Mouse (Mus musculus): ENCODE results near the gene Ociad2.
"Not testable (repeated sequence)": the region's sequence is repeated elsewhere in the genome, so short reads cannot be mapped to it uniquely, and the experiment has no call there.

The Ociad2 gene

DNA sequence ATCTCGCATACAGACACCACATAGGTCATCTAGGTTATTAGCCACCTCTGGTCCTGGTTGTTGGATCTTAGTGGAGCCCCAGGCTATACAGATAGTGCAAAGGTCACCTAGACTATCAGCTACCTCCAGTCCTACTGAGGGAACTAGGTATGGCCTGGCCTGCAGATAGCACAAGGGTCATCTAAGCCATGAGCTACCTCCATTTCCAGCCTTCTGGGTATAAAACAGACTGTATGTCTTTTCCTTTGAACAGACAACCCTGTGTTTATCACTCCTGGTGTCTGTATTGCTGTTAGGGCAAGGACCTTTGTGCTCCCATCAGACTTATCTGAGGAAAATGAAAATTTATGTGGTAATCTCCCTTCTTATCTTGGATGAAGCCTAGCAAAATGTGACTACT is 11.0 kb upstream of the Ociad2 start:
- DNase-seq, result no peak

DNA sequence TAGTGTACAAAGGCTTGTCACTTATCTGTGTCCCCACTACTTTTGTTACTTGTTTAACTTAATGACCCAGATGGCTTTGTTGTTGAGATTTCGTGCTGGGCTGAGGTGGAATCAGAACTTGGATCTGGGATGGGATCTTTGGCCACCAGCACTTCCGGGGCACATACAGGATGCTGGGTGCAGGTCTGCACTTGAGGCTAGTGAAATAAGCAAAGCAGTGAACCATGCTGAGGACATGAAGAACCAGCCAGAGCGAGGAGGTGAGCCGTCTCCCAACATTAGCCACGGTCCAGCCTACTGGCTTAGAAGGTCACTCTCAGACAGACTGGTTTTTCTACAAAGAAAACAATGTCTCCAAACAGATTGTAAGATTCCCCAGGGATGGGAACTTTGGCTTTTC is 8.7 kb upstream of the Ociad2 start:
- no peak for DNase-seq

DNA sequence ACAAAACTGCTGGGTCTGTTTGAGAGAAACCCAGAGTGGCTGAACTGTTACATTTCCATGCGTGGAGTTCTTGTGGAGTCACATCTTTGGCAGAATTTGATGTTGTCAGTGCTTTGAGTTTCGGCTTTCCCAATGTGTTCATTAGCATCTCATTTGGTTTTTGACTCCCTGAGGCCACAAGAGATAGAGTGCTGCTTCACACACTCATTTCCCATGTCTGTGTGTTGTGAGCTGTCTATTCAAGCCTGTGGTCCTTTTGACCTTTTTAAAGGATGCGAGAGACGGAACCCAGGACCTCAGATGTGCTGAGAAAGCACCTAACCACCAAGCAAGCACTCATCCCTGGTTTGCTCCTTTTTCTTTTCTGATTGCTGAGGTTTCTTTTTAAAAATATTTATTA is 4.4 kb upstream of the Ociad2 start:
- DNase-seq, result no peak

DNA sequence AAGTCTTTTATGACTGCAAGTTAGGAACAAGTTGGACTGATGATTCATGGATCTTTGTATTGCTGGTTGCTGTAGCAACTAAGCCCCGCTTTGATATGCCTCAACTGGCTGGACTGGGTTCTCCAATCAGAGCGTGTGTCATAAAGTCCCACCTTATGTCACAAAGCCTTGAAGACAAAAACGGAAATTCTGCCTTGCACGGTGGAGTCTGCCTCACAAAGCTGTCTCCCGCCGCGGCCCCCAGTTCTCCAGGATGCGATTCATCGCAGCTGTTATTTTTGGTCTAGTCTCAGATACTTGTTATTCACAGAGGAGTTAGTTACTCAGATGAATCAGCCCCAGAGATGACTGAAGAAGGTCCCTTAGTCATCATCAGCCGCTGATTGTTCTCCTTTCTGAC is 3.5 kb upstream of the Ociad2 start:
- peak; percentile 32 to 36 for DNase-seq

DNA sequence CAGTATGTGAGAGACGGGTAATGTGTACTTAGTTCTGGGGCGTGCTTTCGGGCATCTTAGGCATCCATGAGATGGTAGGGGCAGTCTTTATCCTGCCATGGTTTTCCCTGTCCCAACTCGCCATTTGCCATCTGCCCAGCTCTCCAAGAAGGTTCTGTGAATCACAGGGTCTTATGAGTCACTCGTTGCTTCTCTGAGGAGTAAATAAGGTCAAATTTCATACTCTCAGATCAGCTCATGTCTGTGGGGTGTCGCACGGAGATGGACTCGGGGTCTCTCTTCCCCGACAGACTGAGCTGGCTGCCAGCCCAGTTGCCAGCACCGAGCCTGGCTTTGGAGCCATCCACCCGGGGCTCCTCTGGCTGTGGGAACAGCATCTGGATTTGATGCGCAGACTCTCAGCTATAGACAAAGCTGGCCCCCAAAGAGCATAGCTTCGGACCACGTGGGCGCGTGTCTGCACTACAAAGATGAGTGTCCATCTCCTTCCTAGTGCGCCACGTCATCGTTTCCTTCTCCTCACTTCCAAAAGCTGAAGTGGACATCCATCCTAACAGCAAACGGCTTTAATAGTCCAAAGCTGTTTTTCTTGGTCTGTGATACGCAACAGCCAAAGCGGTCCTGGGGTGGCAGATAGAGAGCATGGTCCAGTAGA is 2.0 kb upstream of the Ociad2 start:
- DNase-seq, result peak; percentile 18 to 28

DNA sequence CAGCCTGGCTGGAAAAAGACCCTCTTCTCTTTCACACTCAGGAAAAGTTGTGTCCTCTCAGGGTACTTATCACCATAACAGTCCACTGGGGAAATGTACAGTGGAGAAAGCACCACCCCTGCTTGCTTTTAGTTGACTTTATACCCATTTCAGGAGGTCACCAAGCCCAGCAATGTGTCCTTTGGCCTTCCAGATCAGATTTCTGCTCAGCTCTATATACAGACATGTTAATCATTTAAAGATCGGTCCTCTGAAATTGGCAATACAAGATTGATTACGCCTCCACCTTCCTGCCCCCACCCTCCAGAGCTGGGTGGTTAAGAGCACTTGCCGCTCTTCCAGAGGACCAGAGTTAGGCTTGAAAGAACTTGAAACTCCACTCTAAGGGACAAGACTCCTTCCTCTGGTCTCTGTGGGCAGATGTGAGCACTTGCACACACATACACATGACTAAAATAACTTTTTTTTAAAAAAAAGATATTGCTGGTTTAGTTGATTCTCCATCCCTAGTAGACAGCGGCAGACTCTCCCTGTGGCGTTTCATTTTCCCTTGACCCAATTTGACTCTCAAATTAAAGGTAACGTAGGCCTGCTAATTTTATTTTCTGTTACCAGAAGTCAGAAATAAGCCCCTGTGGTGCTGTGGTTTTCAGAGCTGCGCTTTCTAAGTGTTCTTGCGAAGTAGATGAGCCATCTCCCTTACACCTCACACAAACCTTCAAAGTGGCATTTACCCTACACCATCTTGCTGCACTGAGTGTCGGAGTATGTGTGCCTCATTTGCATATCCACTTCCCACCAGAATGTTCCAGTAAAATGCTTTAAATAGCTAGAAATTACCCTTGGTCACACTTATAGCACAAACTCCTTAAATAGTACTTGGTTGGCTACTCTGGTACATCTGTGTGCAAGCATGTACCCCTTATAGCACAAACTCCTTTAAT is 777 bp downstream of the Ociad2 start:
- DNase-seq, result no peak

DNA sequence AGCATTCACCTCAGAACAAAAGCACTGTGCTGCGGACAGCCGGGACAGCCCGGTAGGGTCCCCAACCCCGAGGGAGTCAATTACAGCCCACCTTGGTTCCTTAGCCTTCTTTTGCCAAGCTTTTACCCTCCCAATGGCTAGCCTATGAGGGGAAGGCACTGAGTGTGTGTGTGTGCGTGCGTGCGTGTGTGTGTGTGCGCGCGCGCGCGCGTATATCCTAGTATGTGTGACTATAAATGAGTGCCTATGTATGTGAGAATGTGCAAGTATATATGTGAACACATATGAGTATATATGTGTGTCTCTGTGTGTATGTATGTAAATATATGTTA is 2.0 kb downstream of the Ociad2 start:
- DNase-seq, result peak in 1 of 2 experiments; percentile 16

DNA sequence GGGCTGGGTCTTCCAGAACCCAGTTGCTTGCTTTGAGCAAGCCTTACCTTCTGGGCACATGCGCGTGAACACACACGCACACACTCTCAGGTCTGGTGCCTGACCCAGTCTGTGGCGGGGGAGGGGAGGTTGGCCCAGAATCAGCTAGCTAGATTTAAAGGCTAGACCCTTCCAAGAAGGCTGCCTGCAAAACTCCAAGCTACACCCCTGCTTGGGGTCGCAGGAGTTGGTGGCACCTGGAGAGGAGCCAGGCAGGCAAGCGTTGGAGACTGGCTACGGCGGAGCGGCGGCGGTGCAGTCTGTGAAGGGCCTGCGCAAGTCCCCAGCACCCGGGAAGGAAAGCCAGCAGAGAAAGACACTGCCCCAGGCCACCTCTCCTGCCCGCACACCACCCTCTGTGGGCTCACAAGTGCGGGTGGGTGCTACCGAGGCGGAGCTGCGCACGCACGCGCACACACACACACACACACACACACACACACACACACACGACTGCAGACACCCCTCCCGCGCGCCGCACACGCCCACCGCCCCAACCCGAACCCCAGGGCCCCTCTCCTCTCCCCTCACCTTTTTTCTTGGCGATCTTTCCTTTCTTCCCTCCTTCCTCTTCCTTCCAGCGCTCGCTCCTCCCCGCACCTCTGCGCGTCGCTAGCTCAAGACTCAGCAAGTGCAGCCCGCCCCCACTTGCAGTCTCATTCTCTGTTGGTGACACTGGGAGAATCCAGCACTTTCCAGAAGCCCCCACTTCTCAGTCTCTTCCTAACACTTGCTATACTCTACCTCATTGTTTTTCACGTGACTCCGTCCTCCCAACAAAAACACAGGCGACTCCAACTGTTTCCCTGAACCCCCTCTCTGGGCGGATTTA is 2.6 kb downstream of the Ociad2 start:
- DNase-seq, result peak; percentile 76

DNA sequence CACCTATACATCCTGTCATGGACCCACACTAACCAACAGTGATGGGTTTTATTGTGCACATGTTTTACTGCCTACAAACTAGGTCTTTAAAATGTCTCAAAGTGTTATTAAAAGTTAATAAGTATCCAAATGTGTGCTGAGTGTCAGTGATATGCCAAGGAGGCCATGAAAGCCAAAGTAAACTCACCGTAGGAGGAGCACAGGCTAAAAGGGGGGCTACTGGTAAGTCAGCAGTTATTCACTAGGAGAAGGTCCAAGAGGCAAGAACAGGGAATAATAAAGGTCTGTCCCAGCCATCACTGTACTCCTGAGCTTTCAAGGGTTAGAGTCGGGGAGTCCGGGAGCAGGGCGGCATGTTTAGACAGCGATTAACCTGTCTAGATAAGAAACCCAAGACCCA is 4.4 kb downstream of the Ociad2 start:
- DNase-seq, result no peak

DNA sequence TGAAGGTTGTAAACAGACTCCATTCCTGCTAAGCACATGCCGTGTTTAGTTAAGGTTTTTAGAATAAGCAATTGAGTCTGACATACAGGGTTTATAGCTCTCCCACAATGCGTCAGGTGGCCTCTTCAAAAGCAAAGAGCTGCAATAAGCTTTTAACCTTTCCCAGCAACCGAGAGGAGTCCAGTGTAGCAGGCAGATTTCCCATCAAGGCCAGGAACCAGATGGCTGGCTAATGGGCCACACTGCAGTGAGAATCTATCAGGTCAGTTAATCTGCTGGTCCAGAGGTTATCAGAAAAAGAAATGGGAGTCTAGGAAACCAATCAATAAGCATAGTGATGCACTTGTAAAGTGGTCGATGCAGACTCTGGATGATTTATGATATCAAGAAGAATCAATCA is 9.8 kb downstream of the Ociad2 start:
- DNase-seq, result no peak

DNA sequence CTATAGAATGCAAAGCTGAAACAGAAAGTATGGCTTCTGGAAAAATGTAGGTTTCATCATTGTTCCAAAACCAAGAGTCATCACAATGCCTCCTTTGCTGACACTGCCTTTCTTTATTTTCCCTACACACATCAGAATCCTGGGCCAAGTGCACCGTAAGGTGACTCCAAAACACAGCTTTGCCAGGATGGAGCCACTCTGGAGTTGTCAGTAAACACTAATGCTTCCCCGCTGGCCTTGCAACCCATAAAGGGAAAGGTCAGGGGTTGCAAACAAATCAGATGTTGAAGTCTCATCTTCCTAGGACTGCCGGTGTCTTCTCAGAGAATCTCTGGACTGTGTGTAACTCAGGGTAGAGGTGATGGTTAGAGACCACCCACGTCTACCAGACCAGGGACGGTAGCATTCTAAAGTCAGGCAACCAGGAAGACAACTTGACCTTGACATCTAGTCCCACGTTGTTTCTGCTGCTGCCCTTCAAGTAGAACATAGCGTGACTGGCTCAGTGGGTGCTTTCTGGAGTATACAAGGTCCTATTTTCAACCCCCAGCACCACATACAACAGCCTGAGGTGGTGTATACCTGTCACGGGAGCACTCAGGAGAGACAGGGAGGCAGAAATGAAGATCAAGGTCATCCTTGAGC is 16.2 kb downstream of the Ociad2 start:
- no peak for DNase-seq

DNA sequence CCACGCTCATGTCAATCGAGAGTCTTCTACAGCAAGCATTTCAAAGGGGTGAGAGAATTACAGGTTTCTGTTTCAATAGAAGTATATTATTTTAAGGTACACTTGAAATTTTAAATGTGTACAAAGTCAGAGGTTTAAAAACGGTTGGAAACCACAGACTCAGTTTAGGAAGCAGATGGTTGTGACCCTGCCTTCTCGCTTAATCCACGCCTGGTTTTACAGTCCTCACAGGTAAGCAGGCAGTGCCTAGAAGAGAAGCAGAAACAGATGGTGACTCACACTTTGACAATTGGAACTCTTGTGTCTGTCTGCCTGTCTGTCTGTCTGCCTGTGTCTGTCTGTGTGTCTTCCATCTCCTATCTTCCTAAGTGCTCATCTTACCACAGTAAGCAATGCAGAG is 17.2 kb downstream of the Ociad2 start:
- DNase-seq, result no peak

DNA sequence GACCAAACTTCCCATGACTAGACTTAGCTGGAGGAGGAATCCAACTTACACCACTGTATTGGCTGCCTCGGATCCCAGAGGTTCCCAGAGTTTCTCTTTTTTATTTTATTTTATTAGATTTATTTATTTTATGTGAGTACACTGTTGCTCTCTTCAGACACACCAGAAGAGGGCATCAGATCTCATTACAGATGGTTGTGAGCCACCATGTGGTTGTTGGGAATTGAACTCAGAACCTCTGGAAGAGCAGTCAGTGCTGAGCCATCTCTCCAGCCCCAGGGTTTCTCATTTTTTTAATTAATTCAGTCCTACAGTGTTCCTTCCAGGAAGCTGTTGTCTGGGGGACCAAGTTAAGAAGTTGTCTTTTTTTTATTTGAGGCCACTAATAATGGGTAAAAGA is 18.1 kb downstream of the Ociad2 start:
- not testable (repeated sequence) for DNase-seq

DNA sequence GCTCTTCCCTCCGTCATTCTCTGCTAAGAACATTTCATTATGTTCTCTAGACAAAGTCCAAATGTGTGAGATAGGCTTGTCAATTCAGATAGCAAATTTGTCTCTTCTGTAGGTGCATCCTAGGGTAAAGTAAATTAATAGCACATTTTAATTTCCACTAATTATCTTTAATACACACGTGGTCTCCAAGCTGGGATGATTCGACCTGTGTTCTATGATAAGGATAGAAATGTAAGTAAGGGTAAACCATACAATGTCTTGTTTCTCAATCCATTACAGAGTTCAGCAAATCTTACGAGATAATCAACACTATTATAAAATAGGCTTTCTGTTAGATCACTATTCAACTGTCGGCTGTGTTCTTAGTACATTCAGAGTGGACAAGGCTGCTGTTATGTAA is 21.5 kb downstream of the Ociad2 start:
- no peak for DNase-seq

DNA sequence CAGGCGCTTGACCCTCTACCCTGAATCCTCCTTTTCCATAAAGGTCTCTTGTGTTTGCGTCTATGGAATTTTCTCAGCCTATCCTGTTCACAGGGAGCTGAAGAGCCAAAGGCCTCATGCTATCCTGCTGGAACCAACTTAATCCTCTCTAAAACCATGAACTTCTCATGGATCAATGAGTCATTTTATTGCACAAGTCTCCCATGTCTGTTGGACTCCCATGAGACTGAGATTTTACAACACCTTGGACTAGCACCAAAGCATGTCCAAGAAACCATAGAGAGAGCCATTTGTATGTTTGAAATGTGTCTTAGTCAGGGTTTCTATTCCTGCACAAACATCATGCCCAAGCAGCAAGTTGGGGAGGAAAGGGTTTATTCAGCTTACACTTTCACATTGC is 26.2 kb downstream of the Ociad2 start:
- no peak for DNase-seq

DNA sequence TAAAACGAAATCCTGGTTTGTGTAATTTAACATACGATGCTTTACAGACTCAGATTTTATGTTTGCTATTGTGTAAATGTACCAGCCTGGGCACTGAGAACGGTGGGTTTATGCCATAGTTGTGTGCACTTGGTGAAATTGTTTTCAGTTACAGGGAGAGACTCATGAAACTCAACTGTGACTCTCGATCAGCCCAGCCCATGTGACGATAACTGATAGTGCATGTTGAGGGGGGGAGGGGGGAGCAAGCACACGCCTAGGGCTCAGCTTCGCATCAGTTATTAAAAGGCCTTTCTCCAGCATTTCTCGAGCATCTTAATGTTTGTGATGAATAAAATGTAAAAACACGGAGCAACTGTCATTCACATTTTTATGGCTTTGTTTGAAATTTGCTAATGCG is 27.2 kb downstream of the Ociad2 start:
- no peak for DNase-seq

DNA sequence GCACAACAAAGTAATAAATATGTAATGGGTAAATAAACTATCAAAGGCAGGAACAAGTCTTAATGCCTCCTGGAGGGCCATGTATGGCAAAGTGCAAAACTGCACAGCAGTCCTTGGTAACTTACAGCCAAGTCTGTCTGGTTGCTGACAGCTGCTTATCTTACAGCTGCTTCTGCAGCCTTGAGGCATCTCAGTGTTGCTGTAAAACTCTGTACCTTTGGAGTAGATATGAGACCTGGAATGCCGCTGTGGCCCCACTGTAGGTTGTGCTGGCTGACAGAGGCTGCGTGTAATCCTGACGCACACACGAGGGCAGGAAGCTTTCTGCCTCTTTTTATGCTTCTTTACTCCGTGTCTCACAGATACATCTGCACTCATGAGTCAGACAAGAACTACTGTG is 29.4 kb downstream of the Ociad2 start:
- no peak for DNase-seq

DNA sequence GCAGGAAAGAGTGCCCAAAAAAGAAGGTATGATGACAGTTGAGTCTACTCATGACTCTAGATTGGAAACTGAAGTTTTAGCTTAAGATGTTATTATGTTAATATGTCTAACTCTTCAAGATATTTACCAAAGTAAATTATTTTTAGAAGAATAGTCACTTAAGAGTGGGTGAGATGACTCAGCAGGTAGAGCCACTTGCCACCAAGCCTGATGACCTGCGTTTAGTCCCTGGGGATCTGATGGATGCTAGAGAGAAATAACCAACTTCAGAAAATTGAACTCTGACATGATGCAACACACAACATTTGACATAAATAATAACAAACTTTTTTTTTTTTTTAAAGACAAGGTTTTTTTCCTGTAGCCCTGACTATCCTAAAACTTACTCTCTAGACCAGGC is 30.4 kb downstream of the Ociad2 start:
- DNase-seq, result no peak

DNA sequence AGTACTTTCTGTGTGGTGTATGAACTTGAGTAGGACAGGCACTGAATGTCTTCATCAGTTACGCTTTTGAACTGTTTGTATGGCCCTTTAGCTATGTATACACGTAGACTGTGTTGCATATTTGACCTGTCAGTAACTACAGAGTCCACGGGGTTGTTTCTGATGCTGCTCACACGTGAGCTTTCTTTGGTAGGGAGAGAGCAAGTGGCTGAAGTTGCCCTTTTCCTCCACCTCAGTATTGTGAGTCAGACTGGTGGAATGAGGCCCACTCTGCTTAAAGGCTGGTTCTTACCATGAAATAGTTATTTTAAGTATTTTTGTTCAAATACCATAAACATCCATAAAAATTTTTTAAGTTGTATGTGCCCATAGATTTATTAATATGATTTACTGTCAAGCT is 31.3 kb downstream of the Ociad2 start:
- no peak for DNase-seq

DNA sequence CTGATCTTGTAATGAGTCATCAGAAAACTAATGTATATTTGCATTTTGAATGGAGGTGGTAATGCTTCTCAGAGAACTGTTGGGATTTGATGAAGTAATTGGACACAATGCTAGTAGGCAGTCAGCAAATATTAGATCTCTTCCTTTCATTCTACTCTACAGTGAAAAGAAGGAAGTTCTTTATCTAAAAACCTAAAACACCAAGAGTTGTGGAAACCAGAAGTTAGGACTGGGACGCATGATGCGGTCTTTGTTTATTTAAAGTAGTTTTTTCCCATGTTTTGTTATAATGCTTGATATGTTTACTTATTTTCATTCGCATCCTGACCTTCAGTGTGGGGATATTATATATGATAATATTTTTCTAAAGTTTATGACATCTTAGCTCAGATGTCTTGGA is 33.5 kb downstream of the Ociad2 start:
- no peak for DNase-seq

DNA sequence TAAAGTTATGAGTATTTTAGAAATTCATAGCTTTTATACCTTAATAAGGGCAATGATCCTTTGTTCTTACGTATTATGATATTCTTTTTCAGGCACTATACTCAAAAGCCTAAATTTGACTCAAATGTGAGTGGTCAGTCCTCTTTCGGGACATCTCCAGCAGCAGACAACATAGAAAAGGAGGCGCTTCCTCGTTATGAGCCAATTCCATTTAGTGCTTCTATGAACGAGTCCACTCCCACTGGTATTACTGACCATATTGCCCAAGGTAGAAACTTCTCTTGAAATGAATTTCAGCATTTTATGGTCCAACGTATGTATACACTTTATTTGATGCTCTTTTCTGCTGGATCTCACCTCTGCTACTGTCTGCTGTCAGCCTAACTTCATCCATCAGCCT is 34.3 kb downstream of the Ociad2 start:
- DNase-seq, result no peak

DNA sequence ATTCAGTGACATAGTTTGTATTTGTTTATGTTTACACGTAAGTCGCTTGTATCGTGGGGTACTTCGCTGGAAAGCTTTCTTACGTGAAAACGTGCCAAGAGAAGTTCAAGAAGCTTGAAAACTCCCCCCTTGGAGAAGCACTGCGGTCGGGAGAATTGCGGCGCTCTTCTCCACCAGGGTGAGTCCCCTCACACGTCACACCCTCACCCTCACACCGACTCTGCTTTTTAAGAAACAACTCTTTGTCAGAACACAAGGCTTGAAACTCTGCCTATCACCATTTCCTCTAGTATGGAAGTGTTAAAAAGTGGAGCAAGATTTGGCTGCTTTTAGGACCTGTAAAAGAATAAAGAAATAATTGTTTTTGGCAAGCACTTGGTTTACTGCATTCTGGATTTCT is 36.3 kb downstream of the Ociad2 start:
- no peak for DNase-seq
